Mouse (Mus musculus): Measurements from ENCODE around the gene Tldc2. TPM values are rescaled to one million over a fixed set of nuclear protein-coding genes. Genes with fewer than 3 reads are reported as not detected.
A peak's percentile ranks its signal among the peaks of the same experiment; 100 is the strongest.

The Tldc2 gene
- total and polyA plus RNA-seq, 2 experiments from 2014 or later = not detected

DNA sequence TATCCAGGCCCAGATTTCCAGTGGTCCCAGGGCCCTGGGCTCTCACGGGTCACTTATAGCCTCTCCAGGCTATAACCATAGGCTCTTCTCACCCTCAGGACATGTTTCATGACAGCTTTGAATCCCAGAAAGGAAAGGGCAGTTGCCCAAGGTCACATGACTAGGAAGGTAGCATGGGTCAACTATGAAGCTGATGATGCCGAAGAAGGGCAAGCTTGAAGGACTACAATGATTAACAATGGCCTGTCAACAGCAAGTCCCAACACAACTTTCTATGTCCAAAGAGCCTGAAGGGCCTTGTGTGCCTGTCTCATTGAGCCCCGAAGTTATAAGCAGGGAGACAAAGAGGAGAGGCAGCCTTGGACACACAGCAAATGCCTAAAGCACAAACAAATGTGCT lies 29.7 kb upstream of the Tldc2 start:
- ATAC-seq (ENCODE audit: insufficient read depth, low read depth) (no peak), DNase-seq (ENCODE audit: low spot score) (no peak)
- no peak overlapping the region for H3K4me3 ChIP-seq (ENCODE audit: low read depth, low read length)
- H3K36me3 ChIP-seq (replicated peaks; ENCODE audit: control insufficient read depth, insufficient read depth, low read length) = peaks cover 37% of the 10 kb centered on the region
- H3K9ac ChIP-seq (replicated peaks; ENCODE audit: low read depth, low read length) = no peak overlapping the region
- no peak overlapping the region for H3K4me2 ChIP-seq (ENCODE audit: low read depth, low read length)
- no peak for TF ChIP-seq EP300 (IDR thresholded peaks at IDR 0.05; ENCODE audit: low read depth)
- TF ChIP-seq CTCF (IDR thresholded peaks at IDR 0.05; ENCODE audit: low read depth) = no peak
- H3K9me3 ChIP-seq (replicated peaks; ENCODE audit: control insufficient read depth, low read length) = no peaks in the 10 kb centered on the region
- peaks cover 12% of the 10 kb centered on the region for H3K4me1 ChIP-seq (ENCODE audit: control insufficient read depth, insufficient read depth)
- 59% methylated on average over 3 of the region's 3 CpGs for WGBS
- H3K27ac ChIP-seq (ENCODE audit: low read depth) = no peak overlapping the region
- no peaks in the 10 kb centered on the region for H3K27me3 ChIP-seq (ENCODE audit: control insufficient read depth, insufficient read depth, low read length)

DNA sequence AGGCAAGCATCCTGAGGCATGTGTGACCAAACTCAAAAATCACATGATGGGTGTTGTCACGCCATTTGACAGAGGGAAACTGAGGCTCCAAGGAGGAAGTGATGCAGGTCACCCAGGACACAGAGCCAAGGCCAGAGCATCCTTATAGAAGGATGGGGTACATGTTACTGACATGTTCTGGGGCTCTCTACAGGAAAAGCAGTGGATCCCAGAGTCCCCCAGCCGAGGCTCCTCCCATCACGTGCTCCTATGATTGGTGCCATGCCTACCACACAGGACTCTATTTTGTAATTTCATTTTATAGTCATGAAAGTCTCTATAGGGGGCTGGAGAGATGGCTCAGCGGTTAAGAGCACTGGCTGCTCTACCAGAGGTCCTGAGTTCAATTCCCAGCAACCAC lies 29.1 kb upstream of the Tldc2 start:
- no peak for DNase-seq (ENCODE audit: low spot score)
- Histone ChIP-seq H3K4me3 (ENCODE audit: low read depth, low read length) (no peak overlapping the region), H3K9ac (replicated peaks; ENCODE audit: low read depth, low read length) (no peak overlapping the region), H3K27me3 (ENCODE audit: control insufficient read depth, insufficient read depth, low read length) (no peaks in the 10 kb centered on the region), H3K27ac (ENCODE audit: low read depth) (0 out of 2 replicates have a peak overlapping the region, but pooled peaks have one; percentile 63), H3K36me3 (replicated peaks; ENCODE audit: control insufficient read depth, insufficient read depth, low read length) (peaks cover 31% of the 10 kb centered on the region), H3K4me2 (ENCODE audit: low read depth, low read length) (no peak overlapping the region), H3K9me3 (replicated peaks; ENCODE audit: control insufficient read depth, low read length) (no peaks in the 10 kb centered on the region), H3K4me1 (ENCODE audit: control insufficient read depth, insufficient read depth) (peaks cover 13% of the 10 kb centered on the region)
- TF ChIP-seq CTCF (IDR thresholded peaks at IDR 0.05; ENCODE audit: low read depth) (no peak), EP300 (IDR thresholded peaks at IDR 0.05; ENCODE audit: low read depth) (no peak)
- WGBS = 93% methylated on average over 4 of the region's 4 CpGs
- no peak for ATAC-seq (ENCODE audit: insufficient read depth, low read depth)

DNA sequence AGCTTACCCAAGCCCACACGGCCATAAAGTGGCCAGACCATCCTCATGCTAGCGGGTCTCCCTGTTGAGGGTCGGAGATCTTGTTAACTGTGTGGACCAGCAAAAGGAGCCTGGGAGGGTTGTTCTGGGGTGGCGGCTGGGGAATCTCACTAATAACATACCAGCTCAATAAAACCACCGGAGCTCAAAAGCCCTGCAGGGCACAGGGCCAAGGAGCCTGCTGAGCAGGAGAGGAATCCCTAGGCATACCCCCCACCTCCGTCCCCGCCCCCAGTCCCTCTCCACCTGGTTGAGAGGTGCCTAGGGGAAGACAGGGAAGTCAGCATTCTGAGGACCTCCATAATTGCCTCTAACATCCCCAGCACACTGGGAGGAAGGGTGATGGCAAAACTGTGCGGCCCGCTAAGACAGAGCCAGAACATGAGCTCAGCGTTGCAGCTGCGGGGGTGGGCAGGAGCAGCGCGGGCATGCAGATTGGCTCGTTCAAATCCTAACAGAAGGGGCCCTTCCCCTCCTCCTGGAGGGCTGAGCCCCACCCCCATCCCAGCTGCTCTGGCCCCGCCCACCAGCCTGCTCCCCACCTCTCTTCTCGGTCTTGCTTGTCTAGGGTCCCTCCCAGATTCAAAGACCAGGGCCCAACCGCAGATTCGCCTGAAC lies 28.4 kb upstream of the Tldc2 start:
- peak; percentile 72 for DNase-seq (ENCODE audit: low spot score)

DNA sequence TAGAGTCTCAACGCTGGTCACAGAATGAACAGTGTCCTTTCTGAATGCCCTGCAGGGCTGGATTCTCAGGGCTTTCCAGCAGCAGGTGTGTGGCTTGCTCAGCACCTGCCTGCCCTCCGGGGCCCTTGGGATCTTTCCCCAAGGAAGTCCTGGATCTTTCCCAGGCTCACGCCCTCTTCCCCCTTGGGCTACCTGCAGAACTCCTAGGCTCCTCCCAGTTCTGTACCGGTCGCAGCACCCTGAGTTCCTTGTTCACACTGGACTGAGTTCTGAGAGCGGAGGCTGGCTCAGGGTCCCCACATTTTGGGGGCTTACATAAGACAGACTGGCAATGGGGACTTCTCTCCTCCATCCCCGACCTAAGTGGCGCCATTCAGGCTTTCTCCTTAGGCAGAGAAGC lies 27.7 kb upstream of the Tldc2 start:
- 78% methylated on average over 8 of the region's 8 CpGs for WGBS
- peak overlapping the region; percentile 63 for H3K27ac ChIP-seq (ENCODE audit: low read depth)
- no peaks in the 10 kb centered on the region for H3K27me3 ChIP-seq (ENCODE audit: control insufficient read depth, insufficient read depth, low read length)
- TF ChIP-seq CTCF (IDR thresholded peaks at IDR 0.05; ENCODE audit: low read depth) (no peak), EP300 (IDR thresholded peaks at IDR 0.05; ENCODE audit: low read depth) (no peak)
- H3K4me2 ChIP-seq (ENCODE audit: low read depth, low read length) = no peak overlapping the region
- no peaks in the 10 kb centered on the region for H3K9me3 ChIP-seq (replicated peaks; ENCODE audit: control insufficient read depth, low read length)
- 0 out of 2 replicates have a peak overlapping the region, but pooled peaks have one; percentile 2 for H3K9ac ChIP-seq (replicated peaks; ENCODE audit: low read depth, low read length)
- no peak overlapping the region for H3K4me3 ChIP-seq (ENCODE audit: low read depth, low read length)
- ATAC-seq (ENCODE audit: insufficient read depth, low read depth) (no peak), DNase-seq (ENCODE audit: low spot score) (no peak)
- peaks cover 26% of the 10 kb centered on the region for H3K4me1 ChIP-seq (ENCODE audit: control insufficient read depth, insufficient read depth)
- H3K36me3 ChIP-seq (replicated peaks; ENCODE audit: control insufficient read depth, insufficient read depth, low read length) = peaks cover 22% of the 10 kb centered on the region

More for the DNA sequence above, 28.4 kb upstream of the Tldc2 start:
- WGBS = 23% methylated on average over 16 of the region's 18 CpGs
- H3K27ac ChIP-seq (ENCODE audit: low read depth) = peak overlapping the region; percentile 63
- H3K4me3 ChIP-seq (ENCODE audit: low read depth, low read length) = no peak overlapping the region
- H3K27me3 ChIP-seq (ENCODE audit: control insufficient read depth, insufficient read depth, low read length) = no peaks in the 10 kb centered on the region
- no peak for TF ChIP-seq EP300 (IDR thresholded peaks at IDR 0.05; ENCODE audit: low read depth)
- TF ChIP-seq CTCF (IDR thresholded peaks at IDR 0.05; ENCODE audit: low read depth) = no peak
- H3K9ac ChIP-seq (replicated peaks; ENCODE audit: low read depth, low read length) = no peak overlapping the region
- peaks cover 20% of the 10 kb centered on the region for H3K4me1 ChIP-seq (ENCODE audit: control insufficient read depth, insufficient read depth)
- H3K9me3 ChIP-seq (replicated peaks; ENCODE audit: control insufficient read depth, low read length) = no peaks in the 10 kb centered on the region
- peak; percentile 62 for ATAC-seq (ENCODE audit: insufficient read depth, low read depth)
- H3K4me2 ChIP-seq (ENCODE audit: low read depth, low read length) = peak overlapping the region; percentile 11; the same call in 1 of the 2 replicates
- peaks cover 26% of the 10 kb centered on the region for H3K36me3 ChIP-seq (replicated peaks; ENCODE audit: control insufficient read depth, insufficient read depth, low read length)

DNA sequence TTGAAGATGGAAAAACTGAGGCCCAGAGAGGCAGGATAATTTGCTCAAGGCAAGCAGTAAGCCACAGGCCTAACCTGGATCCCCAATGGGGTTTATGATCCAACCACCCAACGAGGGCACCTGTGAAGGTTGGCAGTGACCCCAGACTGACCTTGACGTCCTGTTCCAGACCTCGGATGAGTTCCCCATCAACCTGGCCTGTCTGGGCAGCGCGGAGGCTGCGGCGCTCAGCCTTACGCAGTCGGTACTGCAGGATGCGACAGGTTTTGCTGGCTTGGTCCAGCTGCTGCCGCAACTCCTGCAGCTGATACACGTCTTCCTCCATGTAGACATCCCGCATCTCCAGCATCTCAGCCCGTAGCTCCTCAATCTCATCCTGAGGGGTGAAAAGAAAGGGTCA lies 26.8 kb upstream of the Tldc2 start:
- no peak overlapping the region for H3K4me3 ChIP-seq (ENCODE audit: low read depth, low read length)
- ATAC-seq (ENCODE audit: insufficient read depth, low read depth) (no peak), DNase-seq (ENCODE audit: low spot score) (no peak)
- peaks cover 26% of the 10 kb centered on the region for H3K4me1 ChIP-seq (ENCODE audit: control insufficient read depth, insufficient read depth)
- peaks cover 19% of the 10 kb centered on the region for H3K36me3 ChIP-seq (replicated peaks; ENCODE audit: control insufficient read depth, insufficient read depth, low read length)
- H3K27ac ChIP-seq (ENCODE audit: low read depth) = no peak overlapping the region
- 93% methylated on average over 14 of the region's 14 CpGs for WGBS
- no peak for TF ChIP-seq EP300 (IDR thresholded peaks at IDR 0.05; ENCODE audit: low read depth)
- no peak for TF ChIP-seq CTCF (IDR thresholded peaks at IDR 0.05; ENCODE audit: low read depth)
- no peak overlapping the region for H3K9ac ChIP-seq (replicated peaks; ENCODE audit: low read depth, low read length)
- no peaks in the 10 kb centered on the region for H3K9me3 ChIP-seq (replicated peaks; ENCODE audit: control insufficient read depth, low read length)
- no peaks in the 10 kb centered on the region for H3K27me3 ChIP-seq (ENCODE audit: control insufficient read depth, insufficient read depth, low read length)
- H3K4me2 ChIP-seq (ENCODE audit: low read depth, low read length) = no peak overlapping the region
